Mouse (Mus musculus) kidney, adult 18-20 months (tissue): ENCODE data around the gene Gm9903.
A peak's percentile ranks its signal among the peaks of the same experiment; 100 is the strongest.

Experiments
- DNase-seq: peaks from one replicate; pipeline ENCODE4 v3.0.0; 2021

The Gm9903 gene

DNA sequence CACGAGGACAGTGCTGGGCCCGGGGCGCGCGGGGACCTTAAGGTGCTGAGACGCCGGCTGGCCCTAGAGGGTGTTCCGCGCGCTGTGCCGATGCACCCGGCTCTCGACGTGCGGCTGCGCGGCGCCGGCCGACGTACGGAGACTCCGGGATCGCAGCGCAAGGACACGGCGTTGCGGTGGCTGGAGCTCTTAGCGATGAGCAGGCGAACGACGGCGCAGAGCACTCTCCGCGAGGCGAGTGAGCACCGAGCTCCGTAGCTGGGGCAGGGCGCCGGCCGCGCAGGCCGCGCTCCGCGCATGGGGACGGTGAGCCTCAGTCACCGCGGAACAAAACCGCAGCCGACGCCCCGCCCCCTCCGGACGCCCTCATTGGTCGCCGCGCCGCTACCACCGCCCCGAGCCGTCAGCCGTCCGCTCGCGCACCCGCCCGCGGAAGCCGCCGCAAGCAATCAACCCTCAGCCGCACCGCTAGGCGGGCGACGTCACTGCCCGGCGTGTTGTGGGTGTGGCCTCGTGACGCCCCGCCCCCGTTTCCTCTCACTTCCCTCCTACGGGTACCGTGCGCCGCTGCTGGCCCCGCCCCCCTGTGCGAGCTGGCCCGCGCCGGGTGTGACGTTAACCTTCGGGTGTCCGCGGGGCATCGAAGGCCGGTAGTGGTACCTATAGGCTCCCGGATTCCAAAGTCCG lies at the start of gene Gm9903, which contains the start of gene Fam53a:
TSS of gene Gm9903 (plus strand) at position 625 of the 687 bp plus-strand sequence.
TSS of gene Fam53a (minus strand) at position 335 of the 687 bp plus-strand sequence.
- peak; percentile 100 for DNase-seq

DNA sequence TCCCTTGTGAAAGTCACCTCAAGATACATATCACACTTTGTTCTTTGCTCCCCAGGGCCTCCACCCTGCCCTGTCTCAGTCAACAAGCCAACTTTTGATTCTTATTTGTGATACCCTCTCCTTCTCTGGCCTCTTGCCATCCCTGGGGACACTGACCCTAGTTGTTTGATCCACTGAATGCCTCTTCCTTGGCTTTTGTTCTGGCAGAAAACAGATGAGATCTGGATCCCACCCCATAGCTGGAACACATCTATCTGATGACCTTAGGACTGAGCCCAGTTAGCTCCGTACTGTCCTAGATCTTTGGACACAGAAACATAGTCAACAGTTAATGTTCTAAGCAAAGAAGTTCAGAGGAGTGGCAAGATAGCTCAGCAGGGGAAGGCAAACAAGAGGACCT lies 49.4 kb upstream of the Gm9903 start:
- no peak for DNase-seq

DNA sequence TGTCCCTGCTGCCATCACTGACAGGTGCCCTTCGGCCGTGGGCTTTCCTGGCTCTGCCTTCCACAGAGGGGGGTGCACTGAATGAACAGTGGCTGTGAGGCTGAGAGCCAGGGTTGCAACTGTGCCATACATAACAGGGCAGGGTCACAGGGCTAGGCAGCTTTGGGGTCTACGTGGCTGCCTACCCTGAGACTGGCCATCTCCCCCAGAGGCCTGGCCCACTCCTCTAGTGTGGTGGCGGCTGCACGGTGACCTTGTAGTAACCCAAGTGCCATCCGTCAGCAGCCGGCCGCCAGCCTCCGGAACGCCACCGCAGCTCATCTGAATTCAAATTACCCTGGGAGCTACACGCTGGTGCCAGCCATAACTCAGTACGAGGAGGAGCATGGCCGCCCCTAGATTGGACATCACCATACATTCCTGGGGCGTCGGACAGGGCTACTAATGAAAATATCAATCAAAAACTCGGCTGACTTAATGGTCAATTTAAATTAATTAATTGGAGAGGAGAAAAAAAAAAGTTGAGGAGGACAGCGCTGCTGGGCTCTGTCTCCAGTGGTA lies 42.1 kb upstream of the Gm9903 start:
- DNase-seq: no peak

DNA sequence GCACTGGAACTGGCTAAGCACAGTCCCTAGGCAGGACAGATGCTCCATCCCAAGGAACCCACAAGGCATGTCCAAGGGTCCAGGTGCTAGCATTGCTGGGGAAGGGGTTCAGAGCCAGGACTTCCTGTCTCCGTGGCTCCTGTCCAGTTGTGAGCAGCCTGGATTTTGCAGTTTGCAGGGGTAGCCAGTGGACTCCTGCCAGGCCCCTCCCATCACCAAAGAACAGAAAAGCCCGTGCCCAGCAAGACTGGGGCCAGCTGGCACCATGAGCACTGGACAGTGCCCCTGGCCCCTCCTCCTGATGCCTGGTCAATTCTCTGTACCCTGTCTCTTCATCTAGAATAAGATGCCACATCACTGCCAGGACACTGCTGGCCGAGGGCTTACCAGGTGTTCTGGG lies 41.7 kb upstream of the Gm9903 start:
- DNase-seq: no peak

DNA sequence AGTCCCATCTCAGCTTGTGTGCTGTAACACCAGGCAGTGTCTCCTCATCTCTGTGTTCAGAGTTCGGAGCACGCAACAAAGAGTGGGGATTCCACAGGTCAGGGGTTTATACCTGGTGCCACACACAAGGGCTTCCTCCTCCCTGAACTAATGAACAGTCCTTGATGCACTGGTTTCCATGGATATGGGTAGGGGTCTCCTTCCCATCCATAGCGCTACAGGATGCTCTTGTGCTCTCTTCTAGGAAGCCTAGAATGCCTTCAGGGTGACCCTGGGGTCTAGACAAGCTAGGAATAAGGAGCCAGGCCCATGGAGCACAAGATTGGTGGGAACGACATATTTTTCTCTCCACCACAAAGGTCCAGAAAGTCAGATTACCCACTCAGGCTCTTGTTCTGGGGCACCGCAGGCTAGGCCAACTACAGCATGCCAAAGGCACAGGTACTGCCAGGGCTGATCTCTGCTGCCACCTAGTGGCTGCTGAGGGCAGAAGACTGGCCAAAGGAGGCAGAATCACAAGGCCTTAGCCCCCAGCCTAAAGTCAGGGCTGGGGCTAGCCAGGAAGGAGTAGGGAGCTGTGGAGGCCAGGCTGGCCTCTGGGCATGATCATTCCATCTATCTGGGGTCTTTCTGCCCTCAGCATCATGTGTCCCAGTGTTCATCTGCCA lies 40.4 kb upstream of the Gm9903 start:
- DNase-seq: peak; percentile 70

DNA sequence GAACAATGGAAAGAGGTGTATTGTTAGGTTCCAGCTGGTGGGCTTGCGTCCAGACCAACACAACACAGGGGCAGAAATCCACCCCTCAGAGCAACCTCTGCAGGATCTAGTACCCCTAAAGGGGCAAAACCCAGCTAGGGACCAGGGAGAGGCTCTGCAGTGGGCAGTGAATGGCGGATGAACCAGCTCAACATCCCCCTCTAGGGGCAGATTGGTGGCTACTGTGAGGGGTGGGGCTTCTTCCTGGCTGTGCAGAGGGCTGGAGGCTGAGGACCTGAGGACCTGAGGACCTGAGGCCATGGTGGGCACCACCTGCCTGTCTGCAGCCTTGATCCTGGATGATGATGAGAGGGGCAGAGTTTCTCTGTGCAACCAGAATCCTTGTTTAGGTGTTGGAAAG lies 36.1 kb upstream of the Gm9903 start:
- DNase-seq: no peak

DNA sequence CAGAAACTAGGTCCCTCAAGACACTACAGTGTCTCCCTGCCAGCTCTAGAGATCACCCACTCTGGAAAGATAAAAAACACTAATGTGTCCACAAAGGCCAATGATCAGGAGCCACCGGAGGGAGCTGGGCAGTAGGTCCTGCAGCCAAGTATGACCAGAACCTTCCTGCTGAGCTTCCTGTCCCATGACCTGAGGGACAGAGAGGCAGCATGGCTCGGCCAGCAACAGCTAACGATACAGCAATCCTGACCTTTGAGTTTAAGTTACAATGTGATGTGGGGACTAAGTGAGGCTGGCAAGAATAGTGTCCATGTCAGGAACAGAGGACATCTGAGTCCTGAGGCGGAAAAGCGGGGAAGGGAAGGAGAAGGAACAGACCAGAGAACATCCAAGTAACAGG lies 24.4 kb upstream of the Gm9903 start:
- DNase-seq: no peak

DNA sequence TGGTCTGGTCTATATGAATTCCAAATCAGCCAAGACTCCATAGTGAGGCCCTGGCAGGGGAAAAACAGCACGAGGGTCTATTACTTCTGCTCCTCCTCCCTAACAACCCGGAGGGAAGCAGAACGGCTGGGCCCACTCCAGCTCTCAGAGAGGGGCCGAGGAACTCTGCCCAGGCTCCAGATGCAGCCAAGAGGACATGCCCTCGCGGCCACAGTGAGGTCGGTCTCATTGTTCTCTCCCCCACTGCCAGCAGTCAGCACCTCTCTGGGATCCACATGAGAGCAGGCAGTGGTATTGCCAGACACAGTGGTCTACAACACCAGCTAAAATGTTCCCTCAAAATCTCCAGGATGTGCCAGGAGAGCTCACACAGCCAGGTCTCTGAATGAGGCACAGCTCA lies 23.1 kb upstream of the Gm9903 start:
- no peak for DNase-seq

DNA sequence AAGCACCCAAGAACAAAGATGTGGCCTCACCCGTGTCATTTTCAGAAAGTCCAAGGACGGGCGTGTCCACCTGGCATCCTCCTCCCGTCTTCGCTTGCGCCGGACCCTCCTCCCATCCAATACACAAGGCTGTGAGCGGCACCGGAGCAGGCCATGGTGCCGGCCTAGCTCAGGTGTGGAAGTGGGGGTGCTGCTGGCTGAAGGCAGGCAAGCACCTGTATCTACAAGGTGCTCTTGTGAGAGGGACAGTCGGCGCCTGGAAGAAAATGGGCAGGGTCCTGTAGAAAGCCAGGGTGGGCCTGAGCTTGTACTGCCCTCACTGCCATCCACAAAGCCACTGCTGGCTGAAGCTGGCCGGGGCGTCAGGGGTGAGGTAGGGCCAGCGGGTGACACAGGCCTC lies 22.3 kb upstream of the Gm9903 start:
- DNase-seq: no peak

DNA sequence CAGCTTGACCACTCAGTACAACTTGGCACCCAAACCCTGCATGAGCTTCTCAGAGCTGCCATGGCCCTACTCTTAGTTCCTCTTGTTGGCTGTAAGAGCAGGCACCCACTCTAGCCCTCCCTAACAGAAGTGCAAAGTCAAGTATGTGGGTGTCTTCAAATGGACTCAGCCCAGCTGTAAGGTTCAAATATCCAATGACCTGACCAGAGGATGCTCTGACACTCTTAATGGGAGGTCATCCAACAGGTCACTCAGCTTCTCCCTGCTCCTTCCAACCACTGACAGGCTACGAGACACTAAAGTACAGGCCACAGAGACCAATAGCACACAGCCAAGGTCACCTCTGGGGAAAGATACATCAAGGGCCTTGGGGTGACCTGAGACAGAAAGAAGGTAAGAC lies 20.5 kb upstream of the Gm9903 start:
- no peak for DNase-seq

DNA sequence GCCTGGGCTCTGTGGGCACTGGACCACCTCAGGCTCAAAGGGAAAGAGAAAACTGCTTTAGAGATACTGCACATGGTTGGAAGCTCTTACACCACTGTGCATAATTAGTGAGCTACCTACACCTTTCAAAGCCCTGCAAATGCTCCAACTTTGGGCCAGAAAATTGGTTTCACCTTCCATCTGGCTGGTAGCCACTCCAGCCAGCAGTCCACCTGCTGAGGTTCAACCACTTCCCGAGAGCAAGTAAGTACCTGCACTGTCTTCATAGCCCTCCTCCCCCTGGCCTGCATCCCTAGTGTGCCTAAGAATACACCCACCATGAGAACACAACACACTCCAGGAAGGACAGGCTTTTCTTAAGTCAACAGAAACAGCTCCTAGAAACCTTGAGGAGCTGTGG lies 17.9 kb upstream of the Gm9903 start:
- no peak for DNase-seq

DNA sequence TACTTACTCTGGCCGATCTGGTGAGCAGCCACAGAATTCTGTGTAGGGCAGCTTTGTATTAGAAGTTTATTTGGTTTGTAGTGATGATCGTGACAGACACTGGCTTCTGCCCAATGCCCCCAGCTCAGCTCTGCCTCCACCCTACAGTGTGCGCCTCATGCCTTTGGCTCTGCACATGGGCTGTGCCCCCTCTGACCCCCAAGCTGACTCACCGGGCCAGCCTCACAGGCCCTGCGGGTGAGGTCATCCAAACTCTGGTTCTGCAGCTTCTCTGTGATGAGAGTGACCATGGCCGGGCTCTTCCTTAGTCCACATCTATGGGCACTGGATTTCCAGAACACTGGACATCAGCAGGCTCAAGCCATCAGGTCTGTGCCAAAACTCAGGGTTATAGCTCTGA lies 15.3 kb upstream of the Gm9903 start:
- no peak for DNase-seq

DNA sequence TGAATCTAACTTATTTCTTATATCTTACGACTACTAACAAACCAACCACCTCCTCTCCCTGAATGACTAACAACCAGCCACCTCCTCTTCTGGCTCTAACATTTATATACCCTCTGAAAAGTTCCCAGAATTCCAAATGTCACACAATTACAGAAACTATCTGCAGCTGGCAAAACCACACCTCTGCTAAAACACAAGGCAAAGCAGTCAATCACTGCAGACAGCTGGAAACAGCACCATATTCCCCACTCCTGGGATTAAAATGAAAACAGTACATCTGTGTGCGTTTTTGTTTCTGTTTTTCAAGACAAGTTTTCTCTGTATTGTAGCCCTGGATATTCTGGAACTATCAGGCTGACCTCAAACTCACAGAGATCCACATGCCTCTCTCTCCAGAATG lies 7.1 kb upstream of the Gm9903 start:
- no peak for DNase-seq

DNA sequence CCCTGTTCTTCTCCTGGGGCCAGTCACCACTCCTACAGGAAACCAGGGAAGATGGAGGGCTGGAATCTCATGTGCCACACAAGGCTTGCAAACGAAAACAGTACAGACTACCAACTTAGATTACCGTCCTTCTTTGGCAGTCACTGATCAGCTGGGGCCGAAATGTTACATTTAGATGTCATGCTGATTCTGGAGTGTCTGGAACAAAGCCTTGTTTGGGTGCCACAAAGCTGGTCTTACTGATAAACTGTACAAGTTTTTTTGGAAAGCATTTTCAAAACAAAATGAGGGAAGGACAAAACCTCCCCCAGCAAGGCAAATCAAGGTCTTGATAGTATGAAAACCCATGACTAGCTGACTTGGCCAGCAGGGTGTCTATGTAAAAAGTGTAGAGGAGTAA lies 6.0 kb upstream of the Gm9903 start:
- DNase-seq: no peak

DNA sequence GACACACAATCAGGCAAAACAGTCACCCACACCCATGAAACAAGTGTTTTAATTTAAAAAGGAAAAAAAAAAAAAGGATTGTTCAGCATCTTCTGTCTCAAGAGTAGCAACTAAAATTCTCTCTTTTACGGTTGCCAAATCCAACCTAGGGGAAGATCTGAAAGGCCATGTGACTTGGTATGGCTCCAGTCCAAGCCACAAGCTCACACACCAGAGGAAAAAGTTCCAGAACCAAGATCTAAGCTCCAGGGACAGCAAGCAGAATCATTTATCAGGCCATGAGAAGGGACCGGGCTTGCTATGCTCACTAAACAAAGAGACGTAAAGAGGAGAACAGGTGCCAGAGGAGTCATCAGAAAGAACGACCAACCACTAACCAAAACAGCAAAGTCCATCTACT lies 1.8 kb upstream of the Gm9903 start:
- DNase-seq: peak; percentile 32

DNA sequence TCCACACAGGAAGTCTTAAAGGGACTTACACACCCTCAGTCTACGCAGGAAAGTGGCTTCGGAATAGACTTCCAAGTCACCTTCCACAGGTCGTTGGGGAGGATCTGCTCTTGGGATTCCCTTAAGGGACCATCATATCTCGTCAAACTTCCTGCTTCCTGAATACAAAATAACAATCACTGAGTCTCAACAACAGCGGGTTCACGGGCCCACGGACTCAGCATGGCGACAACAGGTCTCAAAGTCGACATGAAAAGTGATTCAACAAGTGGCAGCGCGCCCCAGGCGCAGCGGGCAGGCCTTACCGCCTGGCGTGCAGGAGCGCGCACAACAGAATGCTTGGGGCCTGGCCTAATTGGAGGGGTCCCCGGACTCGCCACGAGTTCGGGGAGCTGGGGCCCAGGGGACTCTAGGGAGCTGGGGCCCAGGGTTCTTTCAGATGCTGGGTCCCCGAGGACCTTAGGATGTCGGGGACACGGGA lies 865 bp upstream of the Gm9903 start:
- peak; percentile 67 for DNase-seq

DNA sequence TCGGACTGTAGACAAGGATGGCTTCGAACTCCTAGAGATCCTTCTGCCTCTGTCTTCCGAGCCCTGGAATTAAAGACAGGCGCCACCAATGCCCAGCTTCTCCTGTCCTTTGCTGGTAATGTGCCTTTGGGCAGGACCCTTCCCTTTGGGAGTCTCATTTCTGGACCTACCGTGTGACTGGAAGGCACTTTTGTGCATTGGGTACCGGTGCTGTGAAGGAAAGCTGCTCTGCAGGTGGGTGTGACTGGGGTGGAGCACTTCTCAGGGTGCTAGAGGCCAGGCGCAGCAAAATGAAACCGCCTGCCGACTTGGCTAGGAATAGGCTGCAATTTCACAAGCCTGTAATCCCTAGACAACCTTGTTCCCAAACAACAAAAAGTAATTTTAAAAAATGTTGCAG lies 336 bp downstream of the Gm9903 start:
- no peak for DNase-seq

DNA sequence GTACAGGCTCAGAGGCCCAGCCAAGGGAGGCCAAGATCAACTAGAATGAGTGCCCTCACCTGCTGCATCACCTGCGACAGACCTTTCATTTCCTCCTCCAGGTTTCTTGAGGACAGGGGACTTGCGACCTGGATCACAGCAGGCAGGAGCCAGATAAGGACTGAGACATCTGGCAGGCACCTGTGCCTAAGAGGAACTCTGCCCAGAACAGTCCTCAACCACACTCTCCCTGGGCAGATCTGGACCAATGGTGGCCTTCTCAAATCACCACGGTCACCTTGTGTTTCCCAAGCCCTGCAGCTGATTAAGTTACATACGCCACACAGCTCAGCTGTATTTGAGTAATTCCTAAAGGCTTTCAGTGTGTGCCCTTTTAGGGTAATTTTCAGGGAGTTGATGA lies 890 bp downstream of the Gm9903 start:
- DNase-seq: no peak

DNA sequence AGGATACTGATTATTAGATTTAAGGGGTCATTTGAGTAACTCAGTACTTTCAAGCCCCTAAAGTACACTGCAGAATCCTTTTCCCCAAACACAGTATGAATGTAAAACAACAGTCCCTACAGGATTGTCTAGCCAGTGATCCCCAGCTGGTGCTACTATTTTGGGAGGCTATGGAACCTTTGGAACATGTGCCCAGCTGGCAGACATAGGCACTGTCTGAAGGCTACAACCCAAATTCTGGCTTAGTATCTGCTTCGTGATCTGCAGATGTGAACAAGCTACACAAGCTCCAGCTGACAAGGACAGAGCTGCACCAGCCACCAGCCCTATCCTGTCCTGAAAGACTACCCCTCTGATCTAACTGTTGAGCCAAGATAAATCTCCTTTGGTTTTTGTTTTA lies 2.8 kb downstream of the Gm9903 start:
- DNase-seq: no peak

DNA sequence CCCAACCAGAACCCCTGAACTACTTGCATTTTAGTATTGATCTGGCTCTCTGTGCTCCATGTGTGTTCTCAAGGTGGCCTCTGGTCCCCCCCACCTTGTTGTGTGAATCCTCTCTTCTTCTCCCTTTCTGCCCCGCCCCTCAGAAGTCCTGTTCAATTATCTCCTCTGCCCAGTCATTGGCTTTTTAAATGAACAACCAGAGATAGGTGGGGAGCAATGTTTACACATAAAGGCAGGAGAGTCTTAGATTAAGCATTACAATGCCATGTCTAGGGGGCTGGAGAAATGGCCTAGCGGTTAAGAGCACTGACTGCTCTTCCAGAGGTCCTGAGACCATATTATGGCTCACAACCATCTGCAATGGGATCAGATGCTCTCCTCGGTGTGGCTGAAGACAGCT lies 5.6 kb downstream of the Gm9903 start:
- no peak for DNase-seq

DNA sequence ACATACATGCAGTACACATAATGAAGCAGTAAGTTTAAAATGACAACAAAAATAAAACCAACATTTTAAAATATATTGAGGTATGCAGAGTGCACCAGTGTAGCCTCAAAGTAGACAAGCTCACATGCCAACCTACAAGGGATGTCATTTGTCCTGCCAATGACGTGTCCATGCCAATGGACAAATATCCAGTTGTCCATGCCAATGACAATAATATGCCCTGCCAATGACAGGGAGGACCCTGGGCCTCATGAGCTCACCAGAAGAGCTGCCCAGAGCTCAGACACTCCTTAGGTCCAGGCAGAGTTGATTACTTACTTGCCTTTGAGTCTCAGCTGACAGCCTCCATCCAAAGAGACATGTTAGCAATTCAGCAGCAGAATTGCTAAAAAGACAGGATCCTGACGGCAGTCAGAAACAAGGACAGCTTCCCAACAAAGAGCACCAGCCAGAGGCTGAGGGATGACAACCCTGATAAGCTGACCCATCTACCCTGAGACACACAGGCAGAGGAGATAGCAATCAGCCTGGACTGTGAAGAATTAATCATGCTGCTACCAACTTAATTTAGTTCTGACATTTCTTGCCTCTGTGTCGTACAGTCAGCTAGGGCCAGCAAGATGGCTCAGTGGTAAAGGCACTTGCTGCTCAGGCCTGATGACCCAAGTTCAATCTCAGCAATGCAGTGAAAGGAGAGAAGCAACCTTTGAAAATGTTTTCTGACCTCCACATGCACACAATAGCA lies 8.1 kb downstream of the Gm9903 start:
- DNase-seq: no peak

DNA sequence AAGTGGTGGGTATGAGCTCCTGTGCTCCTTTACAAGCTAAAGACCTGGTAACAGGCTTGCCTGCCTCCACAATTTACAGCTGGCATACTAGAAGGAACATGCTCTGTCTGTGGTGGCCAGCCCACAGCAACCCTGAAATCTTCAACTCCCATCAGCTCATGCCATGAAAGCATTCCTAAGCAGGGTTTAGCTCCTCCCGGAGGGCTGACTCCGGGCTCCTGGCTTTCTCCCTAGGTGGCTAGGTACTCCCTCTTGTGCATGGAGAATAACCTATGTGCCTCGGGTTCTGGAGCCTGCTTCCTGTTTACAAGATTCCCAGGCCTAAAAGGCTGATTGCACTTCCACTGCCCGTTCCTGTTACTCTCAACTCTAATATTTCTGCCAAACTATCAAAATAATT lies 9.1 kb downstream of the Gm9903 start:
- DNase-seq: no peak

DNA sequence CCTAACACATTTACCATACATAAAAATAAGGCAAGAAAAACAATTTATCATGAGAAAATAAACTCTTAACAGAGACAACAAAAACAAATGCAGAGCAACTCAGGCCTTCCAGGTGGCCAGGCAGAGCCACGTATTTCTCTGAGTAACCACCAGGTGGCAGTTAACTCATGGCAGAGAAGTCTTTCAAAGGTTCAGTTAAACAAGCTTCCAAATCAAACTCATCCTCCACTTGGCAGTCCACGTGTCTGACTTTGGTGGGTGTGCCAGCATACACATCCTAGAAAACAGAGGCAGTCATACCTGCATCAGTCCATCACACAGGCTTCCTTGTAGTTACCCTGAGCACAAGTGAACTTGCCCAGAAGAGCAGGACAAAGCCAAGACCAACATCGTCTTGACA lies 10.9 kb downstream of the Gm9903 start:
- peak; percentile 54 for DNase-seq

DNA sequence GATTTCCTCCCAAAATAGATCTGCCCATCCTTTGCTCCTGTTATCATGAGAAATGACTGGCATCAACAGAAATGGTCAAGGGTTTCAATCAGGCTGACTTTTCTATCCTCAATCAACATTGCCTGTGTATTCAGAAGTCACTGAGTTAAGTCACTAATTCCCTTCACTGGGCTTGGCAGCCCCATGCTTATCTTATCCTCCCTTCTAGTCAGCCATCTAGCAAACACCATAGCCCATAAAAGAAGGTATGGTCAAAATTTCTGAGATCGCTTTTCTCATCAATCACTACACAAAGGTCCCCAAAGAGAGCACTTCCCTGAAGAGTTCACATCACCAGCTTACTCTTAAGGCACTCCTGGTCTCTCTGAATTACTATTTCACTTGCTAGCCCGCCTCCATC lies 21.3 kb downstream of the Gm9903 start:
- DNase-seq: no peak
